Mouse (Mus musculus): ENCODE results near the gene Letmd1.
"Not testable (repeated sequence)": the region's sequence is repeated elsewhere in the genome, so short reads cannot be mapped to it uniquely, and the experiment has no call there.

The Letmd1 gene

GRCm38 (mm10) chr15:100452486-100452885 is 16.3 kb upstream of the Letmd1 start:
- DNase-seq = no peak

DNA sequence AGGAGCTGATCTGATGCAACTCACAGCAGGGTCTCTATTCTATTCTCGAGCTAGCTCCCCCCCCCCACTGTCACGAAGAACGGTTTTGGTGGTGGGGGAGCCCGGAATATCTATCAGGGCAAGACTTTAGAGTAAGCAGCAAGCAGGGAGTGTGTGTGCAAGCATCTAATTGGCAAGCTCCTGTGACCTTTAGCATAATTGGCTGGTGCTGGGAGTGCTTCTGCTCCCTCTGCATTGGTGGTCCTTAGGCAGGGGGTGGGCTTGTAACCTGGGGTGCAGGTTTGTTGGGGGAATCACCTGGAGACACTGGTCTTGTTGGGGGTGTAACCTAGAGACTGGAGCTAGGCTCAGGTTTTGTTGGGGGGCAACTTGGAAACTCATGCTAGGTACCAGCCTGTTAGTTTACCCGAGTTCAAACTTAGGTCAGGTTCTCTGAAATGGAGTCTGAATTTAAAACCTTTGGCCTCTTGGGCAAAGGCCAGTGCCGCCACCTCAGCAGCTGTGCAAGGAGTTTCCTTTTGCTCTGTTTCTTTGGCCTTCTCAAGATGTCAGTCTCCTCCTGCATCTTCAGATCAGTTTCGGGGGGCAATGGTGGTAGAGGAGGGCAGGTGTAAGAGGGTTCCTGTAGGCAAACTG is 12.3 kb upstream of the Letmd1 start:
- DNase-seq = no peak

GRCm38 (mm10) chr15:100457340-100457739 is 11.5 kb upstream of the Letmd1 start:
- peak; percentile 64 for DNase-seq

DNA sequence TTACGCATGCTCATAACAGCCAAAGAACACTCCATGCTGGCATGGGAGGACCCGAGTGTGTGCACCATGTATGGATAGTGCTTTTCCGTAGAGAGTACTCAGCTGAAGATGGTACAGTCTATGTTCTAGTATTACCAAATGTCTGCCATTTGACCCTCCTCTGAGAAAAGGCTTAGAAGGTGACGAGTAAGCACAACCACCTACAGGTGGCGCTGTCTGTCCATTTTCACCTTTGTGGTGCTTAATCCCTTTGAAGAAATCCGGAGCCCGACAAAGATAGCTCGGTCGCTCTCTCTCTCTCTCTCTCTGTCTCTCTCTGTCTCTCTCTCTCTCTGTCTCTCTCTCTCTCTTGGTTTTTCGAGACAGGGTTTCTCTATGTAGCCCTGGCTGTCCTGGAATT is 10.8 kb upstream of the Letmd1 start:
- peak; percentile 49 for DNase-seq

GRCm38 (mm10) chr15:100460942-100461341 is 7.9 kb upstream of the Letmd1 start:
- no peak for DNase-seq

DNA sequence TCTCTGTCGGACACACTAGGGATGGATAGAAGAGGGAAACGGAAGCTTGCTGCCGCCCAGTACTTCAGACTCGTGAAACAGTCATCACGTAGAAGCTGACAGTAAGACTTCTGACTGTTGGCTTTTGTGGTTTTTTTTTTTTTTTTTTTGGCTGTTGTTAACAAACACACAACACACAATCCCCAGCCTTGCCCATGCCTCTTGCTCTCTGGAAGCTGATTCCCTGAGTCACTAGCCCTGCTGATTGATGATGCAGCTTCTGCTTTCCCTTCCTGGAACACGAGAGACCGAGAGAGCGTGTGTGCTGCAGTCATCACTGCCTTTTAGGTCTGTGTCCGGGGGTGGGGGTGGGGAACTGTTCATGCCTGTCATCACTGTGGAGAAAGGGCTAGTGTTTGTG is 7.2 kb upstream of the Letmd1 start:
- no peak for DNase-seq

DNA sequence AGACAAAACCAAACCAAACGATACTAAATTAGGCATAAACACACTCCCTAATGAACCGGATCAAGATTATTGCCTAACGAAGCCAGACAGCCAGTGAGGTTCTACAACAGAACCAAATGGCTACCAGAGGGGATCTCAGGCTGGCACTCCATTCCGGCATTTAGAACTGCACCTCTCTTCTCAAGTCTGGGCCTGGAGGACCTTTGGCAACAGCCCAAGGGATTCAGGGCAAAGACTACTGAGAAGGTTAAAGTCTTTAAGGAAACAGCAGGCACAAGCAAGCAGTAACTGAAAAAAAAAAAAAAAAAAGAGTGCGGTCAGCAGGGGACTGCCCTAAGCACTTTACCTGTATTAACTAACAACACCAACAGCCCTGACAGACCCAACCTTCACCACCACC is 6.7 kb upstream of the Letmd1 start:
- no peak for DNase-seq

- peak; percentile 54 for DNase-seq
These were observed 5.1 kb upstream of the Letmd1 start for GRCm38 (mm10) chr15:100463712-100464111.

- no peak for DNase-seq
These were observed 3.4 kb upstream of the Letmd1 start for GRCm38 (mm10) chr15:100465432-100465831.

DNA sequence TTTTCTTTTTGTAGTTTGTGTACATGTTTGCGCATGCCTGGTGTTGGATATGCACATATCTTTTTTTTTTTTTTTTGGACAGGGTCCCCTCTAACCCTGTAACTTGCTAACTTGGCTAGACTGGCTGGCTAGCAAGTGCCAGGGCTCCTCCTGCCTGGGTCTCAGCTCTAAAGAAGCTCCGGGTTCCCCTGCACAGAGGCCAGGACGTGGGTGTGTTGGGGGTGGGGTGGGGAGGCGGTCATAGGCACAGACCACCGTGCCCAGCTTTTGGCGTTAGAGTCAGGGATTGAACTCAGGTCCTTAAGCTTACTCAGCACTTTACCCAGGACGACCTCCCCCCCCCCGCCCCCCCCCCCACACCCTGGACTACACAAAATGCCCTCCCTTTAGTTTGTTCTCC is 1.1 kb upstream of the Letmd1 start:
- no peak for DNase-seq

GRCm38 (mm10) chr15:100469189-100469545 is 344 bp downstream of the Letmd1 start:
- DNase-seq = no peak

DNA sequence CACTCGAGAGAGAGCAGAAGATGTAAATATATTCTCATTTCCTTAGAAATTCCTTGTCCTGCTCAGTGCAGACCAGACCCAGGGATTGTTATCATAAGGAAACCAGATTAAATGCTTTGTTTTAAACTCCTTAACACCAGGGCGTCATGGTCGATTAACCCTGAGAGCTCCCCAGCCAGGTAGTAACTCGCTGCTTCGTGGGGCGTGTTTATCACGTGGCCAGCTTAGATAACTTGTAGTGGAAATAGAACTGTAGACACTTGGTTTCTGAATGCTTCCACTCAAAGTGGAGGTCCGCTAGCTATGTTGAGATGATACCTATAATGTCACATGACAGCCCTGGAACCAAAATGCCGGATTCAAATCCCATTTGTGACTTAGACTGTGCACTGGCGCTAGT is 1.2 kb downstream of the Letmd1 start:
- DNase-seq = no peak

- DNase-seq = no peak
These were observed 5.2 kb downstream of the Letmd1 start for GRCm38 (mm10) chr15:100473926-100474503.

DNA sequence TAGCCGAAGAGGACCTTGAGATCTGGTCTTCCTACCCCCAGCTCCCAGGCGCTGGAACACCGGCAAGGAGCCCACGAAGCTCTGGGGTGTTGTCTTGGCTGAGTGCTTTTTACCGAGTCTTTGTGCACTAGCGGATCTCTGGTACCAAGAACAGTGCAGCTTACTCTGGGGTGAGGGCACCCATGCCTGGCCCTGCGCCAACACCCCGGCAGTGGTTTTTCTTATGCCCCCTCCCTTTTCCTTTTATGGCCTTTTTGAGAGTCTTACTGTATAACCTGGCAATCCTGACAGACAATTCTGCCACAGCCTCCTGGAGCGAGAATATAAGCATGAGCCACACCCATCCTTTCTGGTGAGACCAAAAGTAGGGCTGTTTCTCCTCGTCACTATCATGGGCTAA is 9.5 kb downstream of the Letmd1 start:
- no peak for DNase-seq

DNA sequence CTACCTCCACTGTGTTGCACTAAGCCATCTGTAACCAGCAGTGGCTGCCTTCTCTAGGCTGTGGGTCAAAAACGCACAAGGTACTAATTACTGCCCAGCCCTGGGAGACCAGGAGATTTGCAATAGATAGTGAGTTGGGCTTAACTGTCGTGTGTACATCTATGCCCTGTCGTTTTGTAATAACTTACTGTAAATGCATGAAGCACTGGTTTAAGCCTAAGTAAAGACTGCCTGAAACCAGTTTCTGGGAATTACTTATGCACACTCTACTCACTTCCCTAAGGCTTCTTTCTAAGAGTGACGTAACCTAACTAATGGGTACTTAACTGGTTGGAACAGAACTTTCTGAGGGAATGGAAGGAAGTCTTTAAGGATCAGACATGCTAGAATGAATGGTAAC is 10.1 kb downstream of the Letmd1 start:
- DNase-seq = no peak

GRCm38 (mm10) chr15:100485576-100485975 is 16.8 kb downstream of the Letmd1 start:
- DNase-seq = no peak

GRCm38 (mm10) chr15:100486450-100486849 is 17.6 kb downstream of the Letmd1 start:
- no peak for DNase-seq

GRCm38 (mm10) chr15:100487050-100487449 is 18.2 kb downstream of the Letmd1 start:
- DNase-seq = no peak

GRCm38 (mm10) chr15:100488297-100488696 is 19.5 kb downstream of the Letmd1 start:
- not testable (repeated sequence) for DNase-seq

GRCm38 (mm10) chr15:100489263-100489662 is 20.4 kb downstream of the Letmd1 start:
- DNase-seq = no peak

GRCm38 (mm10) chr15:100491966-100492365 is 23.1 kb downstream of the Letmd1 start:
- no peak for DNase-seq

DNA sequence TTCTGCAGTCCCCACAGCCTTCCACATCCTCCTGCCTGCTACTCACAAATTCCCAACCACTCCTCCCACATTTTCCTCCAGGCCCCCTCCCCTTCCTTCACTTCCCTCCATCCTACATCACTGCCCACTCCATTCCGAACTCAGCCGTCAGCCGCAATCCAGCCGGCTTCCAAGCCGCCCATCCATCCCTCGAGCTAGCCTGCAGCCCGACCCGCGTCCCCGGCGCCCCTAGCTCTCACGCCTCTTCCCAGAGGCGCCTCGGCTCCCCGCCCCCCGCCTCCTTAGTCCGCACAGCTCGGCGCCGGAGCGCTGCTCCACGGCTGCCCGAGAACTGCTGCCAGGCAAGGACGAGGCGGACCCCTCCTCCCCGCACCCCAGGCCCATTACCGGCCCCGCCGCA is 25.8 kb downstream of the Letmd1 start:
- DNase-seq = no peak

DNA sequence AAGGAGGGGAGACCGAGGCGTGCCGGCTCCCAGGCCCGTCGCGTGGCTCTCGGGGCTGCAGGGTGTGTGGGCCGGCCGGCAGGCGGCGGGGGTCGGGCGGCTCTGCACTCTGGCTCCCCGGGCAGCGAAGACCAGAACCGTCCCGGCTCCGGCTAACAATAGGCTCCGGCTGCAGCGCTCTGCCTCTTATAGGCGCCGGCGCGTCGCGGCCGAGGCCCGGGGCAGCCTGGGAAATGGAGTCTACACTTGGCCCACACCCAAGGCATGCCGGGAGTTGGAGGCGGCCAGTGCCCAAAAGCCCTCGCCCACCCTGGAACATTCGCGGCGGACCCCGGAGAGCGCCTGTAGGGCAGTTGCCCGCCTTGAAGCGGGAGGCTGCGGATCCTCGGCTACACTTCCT is 26.3 kb downstream of the Letmd1 start, which contains the start of gene Csrnp2:
Gene Csrnp2 (minus strand): TSS at position 387 of the 400 bp plus-strand sequence.
- peak; percentile 93 for DNase-seq

- DNase-seq = not testable (repeated sequence)
These were observed 30.7 kb downstream of the Letmd1 start for GRCm38 (mm10) chr15:100499506-100499905.
